In the genomic region with DNA sequence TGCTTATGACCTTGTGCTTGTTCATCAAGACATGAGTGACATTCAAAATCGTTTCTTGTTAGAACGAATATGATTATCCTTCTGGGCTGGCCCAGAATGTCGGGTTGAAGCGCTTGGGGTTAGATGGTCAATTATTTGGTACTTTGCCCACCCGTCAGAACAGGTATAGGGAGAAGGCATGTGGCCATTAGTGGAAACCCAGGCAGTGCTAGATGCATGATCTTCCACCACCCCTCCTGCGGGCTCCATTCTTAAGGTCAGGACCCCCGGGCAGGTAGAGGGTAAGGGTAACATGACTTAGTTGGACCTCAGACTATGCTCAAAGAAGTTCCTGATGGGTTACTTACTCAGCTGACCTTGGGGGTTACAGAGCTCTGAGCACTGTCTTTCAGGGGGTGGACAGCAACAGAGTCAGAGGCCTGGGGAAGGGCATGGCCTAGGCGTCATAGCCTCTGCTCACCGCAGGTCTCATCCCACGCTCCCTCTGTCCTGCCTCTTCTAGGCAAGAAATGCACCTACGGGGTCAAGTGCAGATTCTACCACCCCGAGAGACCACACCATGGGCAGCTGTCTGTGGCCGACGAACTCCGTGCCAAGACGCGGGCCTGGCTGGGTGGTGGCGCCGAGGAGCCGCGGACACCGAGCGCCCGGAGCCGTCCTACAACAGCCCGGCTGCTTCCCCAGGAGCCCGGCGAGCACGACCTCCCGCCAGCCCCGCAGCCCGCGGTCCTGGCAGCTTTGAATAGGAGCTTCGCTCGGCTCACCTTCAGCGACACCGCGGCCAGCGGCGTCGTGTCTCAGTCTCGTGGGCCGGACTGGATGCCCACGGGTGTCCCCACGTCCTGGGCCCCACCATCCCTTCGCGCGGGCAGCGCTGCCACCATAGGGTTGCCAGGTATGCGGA, we compare ENCODE assay signal across 8 mouse cellular contexts. TPM values are rescaled to one million over a fixed set of nuclear protein-coding genes. Genes with fewer than 3 reads are reported as not detected.
DNase-seq lines count a peak whose midpoint lies in the region; ATAC-seq lines count a peak whose summit lies in the region.

No protein-coding gene starts in this region.

- peak overlapping the region; percentile 85 for H3K4me2 ChIP-seq in kidney, embryonic 15.5 days
- H3K4me2 ChIP-seq in midbrain, embryonic 13.5 days (replicated peaks), result peak overlapping the region; percentile 79

- H3K36me3 ChIP-seq in kidney, embryonic 15.5 days, result no peaks in the 10 kb centered on the region
- H3K36me3 ChIP-seq in midbrain, embryonic 13.5 days, result no peaks in the 10 kb centered on the region

- peaks cover 10% of the 10 kb centered on the region for H3K4me1 ChIP-seq in kidney, embryonic 15.5 days
- H3K4me1 ChIP-seq in midbrain, embryonic 13.5 days (replicated peaks), result peaks cover 9% of the 10 kb centered on the region

- H3K4me3 ChIP-seq in kidney, embryonic 15.5 days (replicated peaks), result peak overlapping the region; percentile 45
- peak overlapping the region; percentile 44 for H3K4me3 ChIP-seq in midbrain, embryonic 13.5 days (replicated peaks)

- peaks cover 32% of the 10 kb centered on the region for H3K27me3 ChIP-seq in kidney, embryonic 15.5 days
- H3K27me3 ChIP-seq in midbrain, embryonic 13.5 days, result peaks cover 27% of the 10 kb centered on the region

- H3K9me3 ChIP-seq in kidney, embryonic 15.5 days (replicated peaks), result no peaks in the 10 kb centered on the region
- no peaks in the 10 kb centered on the region for H3K9me3 ChIP-seq in midbrain, embryonic 13.5 days

- WGBS in kidney, embryonic 15.5 days, result 17% methylated on average over 48 of the region's 50 CpGs
- WGBS in midbrain, embryonic 13.5 days, result 16% methylated on average over 50 of the region's 50 CpGs

- ATAC-seq in kidney, embryonic 15.5 days (replicated peaks; ENCODE audit: low FRiP score), result peak; percentile 43; the same call in 1 of the 2 replicates
- ATAC-seq in midbrain, embryonic 13.5 days, result peak; percentile 64
- no peak for ATAC-seq in frontal cortex, adult (ENCODE audit: low TSS enrichment)

- H3K9ac ChIP-seq in kidney, embryonic 15.5 days, result peak overlapping the region; percentile 44
- peak overlapping the region; percentile 63 for H3K9ac ChIP-seq in midbrain, embryonic 13.5 days (replicated peaks)

- no peak overlapping the region for H3K27ac ChIP-seq in kidney, embryonic 15.5 days
- no peak overlapping the region for H3K27ac ChIP-seq in midbrain, embryonic 13.5 days

- peak; percentile 22 to 72 for DNase-seq in spleen, postnatal 4 days (ENCODE audit: low spot score in 2 of 2)
- no peak for DNase-seq in spleen, adult 18-20 months
- DNase-seq in cerebellum, postnatal 36 days, result peak; percentile 30 to 40
- peak; percentile 43 to 47 for DNase-seq in gastrocnemius, postnatal 4 days (ENCODE audit: low spot score in 2 of 2)
- no peak for DNase-seq in layer of hippocampus, postnatal 14 days (ENCODE audit: low spot score in 2 of 2)

RNA-seq across cellular contexts. Expression of gene Zc3h12d, which starts 34.7 kb away (rescaled TPM):
- under 1 TPM; 0.16 to 0.22 TPM for total RNA-seq in gastrocnemius, postnatal 4 days (2021)
- 0.14 TPM in 2 replicates for polyA plus RNA-seq in kidney, embryonic 15.5 days (2015; fragmentation: Nextera tagmentation; extraction: Ambion mirVana)
- polyA plus RNA-seq in midbrain, embryonic 13.5 days (2015; fragmentation: Nextera tagmentation; extraction: Ambion mirVana), result 0.08 and 0.10 TPM in 2 replicates
- total RNA-seq in layer of hippocampus, postnatal 14 days (2021), result under 1 TPM; 0.09 to 0.21 TPM

Comparison
In these comparisons a context has a peak if more than half of its experiments do, and no peak if none do; other contexts are left out.
1. DNase-seq: peak in spleen, postnatal 4 days (2 of 2), cerebellum, postnatal 36 days (2 of 2) and gastrocnemius, postnatal 4 days (2 of 2); none in spleen, adult 18-20 months (0 of 2) and layer of hippocampus, postnatal 14 days (0 of 2).